Mouse (Mus musculus): Measurements from ENCODE around the gene Fbxw14.
"Not testable (repeated sequence)": the region's sequence is repeated elsewhere in the genome, so short reads cannot be mapped to it uniquely, and the experiment has no call there.

Gene Fbxw14

DNA sequence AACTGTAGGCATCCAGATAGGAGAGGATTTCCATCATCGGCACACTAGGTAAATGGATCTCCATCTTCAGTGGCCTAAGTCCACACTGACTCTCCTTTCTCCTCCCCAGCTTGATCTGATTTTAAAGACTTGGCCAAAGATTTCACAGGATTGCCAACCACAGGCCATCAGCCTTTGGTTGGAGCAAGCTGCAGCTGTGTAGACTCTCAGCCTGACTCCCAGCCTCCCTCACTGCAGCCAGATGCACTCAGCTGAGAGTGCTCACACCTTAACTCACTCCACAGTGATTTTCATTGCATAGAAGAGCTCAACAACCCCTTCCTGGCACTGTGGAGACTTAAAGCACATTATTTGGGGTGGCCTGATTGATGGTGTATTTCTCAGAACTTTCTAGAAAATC is at the start of gene Fbxw14:
TSS of gene Fbxw14 (minus strand) at position 101 of the 400 bp plus-strand sequence.
- ATAC-seq (ENCODE audit: insufficient number of reproducible peaks, low FRiP score, low TSS enrichment): not testable (repeated sequence)

DNA sequence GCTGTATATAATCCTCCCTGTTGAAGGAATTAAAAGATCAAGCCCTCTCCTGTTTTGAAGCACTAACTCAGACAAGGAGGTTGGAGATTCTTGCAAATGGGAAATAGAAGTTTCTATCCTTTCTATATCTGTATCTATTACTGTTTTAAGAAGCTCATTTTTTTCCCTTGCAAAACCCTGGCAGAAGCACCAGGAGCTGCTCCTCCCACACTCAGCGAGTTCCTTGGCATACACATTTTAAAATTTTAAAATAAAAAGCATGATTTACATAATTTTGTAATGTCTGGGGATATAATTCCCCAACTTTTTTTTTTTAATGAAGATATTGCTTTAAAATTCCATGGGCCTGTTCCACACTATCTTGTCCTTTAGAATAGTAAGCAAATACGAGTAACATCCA is 24.4 kb downstream of the Fbxw14 start:
- ATAC-seq (ENCODE audit: insufficient number of reproducible peaks, low FRiP score, low TSS enrichment): no peak

DNA sequence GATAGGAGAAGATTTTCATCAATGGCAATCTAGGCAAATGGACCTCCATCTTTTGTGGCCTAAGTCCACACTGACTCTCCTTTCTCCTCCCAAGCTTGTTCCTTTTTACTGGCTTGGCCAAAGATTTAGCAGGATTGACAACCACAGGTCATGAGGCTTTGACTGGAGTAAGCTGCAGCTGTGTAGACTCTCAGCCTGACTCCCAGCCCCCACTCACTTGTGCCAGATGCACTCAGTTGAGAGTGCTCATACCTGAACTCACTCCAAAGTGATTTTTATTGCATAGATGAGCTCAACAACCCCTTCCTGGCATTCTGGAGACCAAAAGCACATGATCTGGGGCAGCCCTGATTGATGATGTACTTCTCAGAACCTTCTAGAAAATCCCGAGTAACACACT is 52.8 kb downstream of the Fbxw14 start, which contains the start of gene Fbxw20:
TSS of gene Fbxw20 (minus strand) at position 101 of the 400 bp plus-strand sequence.
- ATAC-seq (ENCODE audit: insufficient number of reproducible peaks, low FRiP score, low TSS enrichment): no peak

Measured in cerebellum, adult (tissue).